Comparison of ENCODE assay signal across 25 mouse cellular contexts in the genomic region with DNA sequence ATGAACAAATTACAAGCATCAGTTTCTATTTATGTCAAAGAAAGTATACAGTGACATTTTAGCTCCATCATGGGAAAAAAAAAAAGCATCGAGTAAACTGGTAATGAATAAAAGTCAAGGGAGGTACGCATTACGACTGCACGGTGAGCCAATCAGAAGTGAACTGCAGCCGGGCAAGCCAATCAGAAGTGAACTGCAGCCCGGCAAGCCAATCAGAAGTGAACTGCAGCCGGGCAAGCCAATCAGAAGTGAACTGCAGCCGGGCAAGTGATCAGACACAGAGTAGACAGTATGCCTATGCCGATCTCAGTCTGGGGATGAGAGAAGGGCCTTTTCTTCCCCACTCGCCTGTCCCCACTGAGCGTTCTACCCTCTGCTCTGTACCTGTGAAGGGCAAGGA. TPM values are rescaled to one million over a fixed set of nuclear protein-coding genes. Genes with fewer than 3 reads are reported as not detected.
"Had no signal": no experiment of that assay in that cellular context is flagged by ENCODE, and none has a peak within 500 bp of the region (broad histone marks: within the 10 kb centered on the region; RNA-seq: fewer than 3 reads in every experiment).

No protein-coding gene starts in this region.

- H3K4me1 ChIP-seq: liver, embryonic 15.5 days; lung, embryonic 15.5 days; megakaryocyte, embryonic 14.5 days; midbrain, embryonic 10.5 days; neural tube, embryonic 13.5 days; neural tube, embryonic 15.5 days had no signal

- H3K4me2 ChIP-seq: liver, embryonic 15.5 days; lung, embryonic 15.5 days; midbrain, embryonic 12.5 days; neural tube, embryonic 13.5 days; neural tube, embryonic 15.5 days had no signal

- H3K4me3 ChIP-seq: liver, embryonic 15.5 days; lung, embryonic 15.5 days; megakaryocyte, embryonic 14.5 days; midbrain, embryonic 10.5 days; midbrain, embryonic 12.5 days; myocyte; neural tube, embryonic 13.5 days; neural tube, embryonic 15.5 days had no signal

- ATAC-seq: liver, postnatal 0 days; lung, postnatal 0 days; midbrain, embryonic 16.5 days had no signal

- H3K27ac ChIP-seq: liver, embryonic 15.5 days; lung, embryonic 15.5 days; macrophage; midbrain, embryonic 10.5 days; midbrain, embryonic 12.5 days; neural tube, embryonic 13.5 days; neural tube, embryonic 15.5 days had no signal

- H3K27me3 ChIP-seq: liver, embryonic 15.5 days; lung, embryonic 15.5 days; midbrain, embryonic 12.5 days; neural tube, embryonic 13.5 days; neural tube, embryonic 15.5 days had no signal

- DNase-seq: liver, postnatal 0 days; lung, adult 2 months; lung, postnatal 14 days; lung, postnatal 36 days; midbrain, embryonic 14.5 days; retina, postnatal 1 day; right cerebral cortex, adult 18-20 months; right cerebral cortex, postnatal 25 days; right cerebral cortex, postnatal 4 days; spleen, adult 18-20 months; thymus, adult 2 months; thymus, postnatal 25 days; thymus, postnatal 4 days had no signal

- H3K9ac ChIP-seq: liver, embryonic 15.5 days; liver, postnatal 0 days; lung, embryonic 15.5 days; midbrain, embryonic 12.5 days; neural tube, embryonic 13.5 days; neural tube, embryonic 15.5 days had no signal

- H3K9me3 ChIP-seq: liver, embryonic 15.5 days; lung, embryonic 15.5 days; megakaryocyte, embryonic 14.5 days; midbrain, embryonic 10.5 days; midbrain, embryonic 12.5 days; neural tube, embryonic 13.5 days; neural tube, embryonic 15.5 days had no signal

- H3K36me3 ChIP-seq: liver, embryonic 15.5 days; midbrain, embryonic 10.5 days; midbrain, embryonic 12.5 days; neural tube, embryonic 13.5 days; neural tube, embryonic 15.5 days had no signal

RNA-seq across cellular contexts. Expression of gene Npnt, which starts 46.7 kb away (rescaled TPM):
- total RNA-seq: megakaryocyte progenitor cell, adult 5-6 weeks had no signal
- polyA plus RNA-seq: macrophage had no signal
